Mouse (Mus musculus) intestine, embryonic 16.5 days (tissue): Measurements from ENCODE around the gene Arhgef3. TPM values are rescaled to one million over a fixed set of nuclear protein-coding genes. Genes with fewer than 3 reads are reported as not detected.

Source experiments
- ATAC-seq: fragments of 200-750 bp; cut with Nextera tagmentation; 2 replicates; pipeline ENCODE4 v1.8.0; 2017; ENCODE audit warnings: moderate TSS enrichment, moderate library complexity
- H3K27ac ChIP-seq: fragments of 300-500 bp; sonication (generic); 2 replicates; pipeline ENCODE4 v1.5.1; 2014; ENCODE audit warnings: mild to moderate bottlenecking, low read length
- H3K27me3 ChIP-seq: fragments of 300-500 bp; sonication (generic); replicated peaks from 2 replicates; pipeline ENCODE4 v1.6.1; 2014; ENCODE audit warnings: low read length, control low read depth, mixed read lengths; ENCODE audit not compliant: control insufficient read depth, insufficient read depth
- H3K36me3 ChIP-seq: fragments of 300-500 bp; sonication (generic); 2 replicates; pipeline ENCODE4 v1.6.1; 2014; ENCODE audit warnings: low read length, control low read depth; ENCODE audit not compliant: control insufficient read depth, insufficient read depth
- H3K4me1 ChIP-seq: fragments of 300-500 bp; sonication (generic); 2 replicates; pipeline ENCODE4 v1.6.1; 2014; ENCODE audit warnings: low read length, control low read depth, mixed read lengths; ENCODE audit not compliant: control insufficient read depth, insufficient read depth
- H3K4me2 ChIP-seq: fragments of 300-500 bp; sonication (generic); 2 replicates; pipeline ENCODE4 v1.6.1; 2014; ENCODE audit warnings: low read depth, low read length, control low read depth
- H3K4me3 ChIP-seq: fragments of 300-500 bp; sonication (generic); 2 replicates; pipeline ENCODE4 v1.5.1; 2014; ENCODE audit warnings: mild to moderate bottlenecking, low read length
- H3K9ac ChIP-seq: fragments of 300-500 bp; sonication (generic); 2 replicates; pipeline ENCODE4 v1.6.1; 2014; ENCODE audit warnings: low read depth, low read length
- H3K9me3 ChIP-seq: fragments of 300-500 bp; sonication (generic); 2 replicates; pipeline ENCODE4 v1.6.1; 2016; ENCODE audit warnings: low read length, control low read depth; ENCODE audit not compliant: control insufficient read depth
- WGBS: fragments of 180-500 bp; shearing (Covaris S2); extraction: QIAGEN DNeasy Blood & Tissue Kit; methylation state at CpG from one replicate; pipeline ENCODE4 v1.1.7; 2014; 5-methylcytosine and 5-hydroxymethylcytosine counted together
- polyA plus RNA-seq: library from polyadenylated mRNA; unstranded; fragments of >200 nt; fragmentation: Nextera tagmentation; extraction: Ambion mirVana; gene quantifications from 2 replicates; pipeline ENCODE4 v1.2.1, GENCODE M21; 2015

Arhgef3 gene
- polyA plus RNA-seq, 1 experiment from 2014 or later, result 12.0 TPM

GRCm38 (mm10) chr14:27167177-27167576 lies 52.5 kb downstream of the Arhgef3 start:
- WGBS, result 53% methylated on average over 4 of the region's 4 CpGs
- Histone ChIP-seq H3K4me2 (no peak overlapping the region), H3K36me3 (no peaks in the 10 kb centered on the region), H3K27me3 (no peaks in the 10 kb centered on the region), H3K4me3 (no peak overlapping the region), H3K9me3 (no peaks in the 10 kb centered on the region), H3K9ac (no peak overlapping the region), H3K27ac (0 out of 2 replicates have a peak overlapping the region, but pooled peaks have one; percentile 27), H3K4me1 (peaks cover 6% of the 10 kb centered on the region; the same call in 1 of the 2 replicates)
- ATAC-seq, result peak; percentile 35; the same call in 1 of the 2 replicates

DNA sequence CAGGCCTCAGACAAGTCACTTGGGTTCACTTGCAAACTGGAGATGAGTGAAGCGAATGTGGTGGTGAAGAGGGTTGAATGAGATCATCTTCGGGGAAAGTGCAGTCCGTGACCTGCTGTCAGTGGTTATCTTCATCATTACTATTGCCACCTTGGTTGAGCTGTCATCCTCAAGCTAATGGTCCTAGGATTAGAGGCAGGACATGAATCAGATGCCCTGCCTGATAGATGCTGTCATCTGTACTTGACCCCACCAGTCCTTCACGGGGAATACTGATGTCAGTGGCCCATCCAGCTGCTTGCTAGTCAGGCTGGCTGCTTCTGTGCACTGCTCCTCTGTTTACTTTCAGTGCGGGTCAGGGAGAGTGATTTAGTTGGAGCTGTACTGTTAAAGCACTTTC lies 53.7 kb downstream of the Arhgef3 start:
- no peaks in the 10 kb centered on the region for H3K27me3 ChIP-seq
- no peaks in the 10 kb centered on the region for H3K36me3 ChIP-seq
- H3K4me2 ChIP-seq, result no peak overlapping the region
- peaks cover 10% of the 10 kb centered on the region for H3K4me1 ChIP-seq
- no peak overlapping the region for H3K27ac ChIP-seq
- no peak overlapping the region for H3K9ac ChIP-seq
- H3K4me3 ChIP-seq, result no peak overlapping the region
- ATAC-seq, result no peak
- WGBS, result 50% methylated on average over 5 of the region's 5 CpGs
- H3K9me3 ChIP-seq, result no peaks in the 10 kb centered on the region

GRCm38 (mm10) chr14:27169287-27169686 lies 54.6 kb downstream of the Arhgef3 start:
- no peak for ATAC-seq
- no peak overlapping the region for H3K4me3 ChIP-seq
- H3K9ac ChIP-seq, result no peak overlapping the region
- no peaks in the 10 kb centered on the region for H3K36me3 ChIP-seq
- H3K4me1 ChIP-seq, result peaks cover 15% of the 10 kb centered on the region
- H3K9me3 ChIP-seq, result no peaks in the 10 kb centered on the region
- no peak overlapping the region for H3K4me2 ChIP-seq
- no peaks in the 10 kb centered on the region for H3K27me3 ChIP-seq
- WGBS, result 89% methylated on average over 4 of the region's 4 CpGs
- H3K27ac ChIP-seq, result no peak overlapping the region

GRCm38 (mm10) chr14:27170421-27170820 lies 55.7 kb downstream of the Arhgef3 start:
- no peak overlapping the region for H3K9ac ChIP-seq
- H3K27me3 ChIP-seq, result no peaks in the 10 kb centered on the region
- H3K27ac ChIP-seq, result no peak overlapping the region
- H3K4me3 ChIP-seq, result no peak overlapping the region
- H3K4me1 ChIP-seq, result peaks cover 22% of the 10 kb centered on the region
- no peaks in the 10 kb centered on the region for H3K36me3 ChIP-seq
- no peak for ATAC-seq
- no peaks in the 10 kb centered on the region for H3K9me3 ChIP-seq
- H3K4me2 ChIP-seq, result no peak overlapping the region
- WGBS, result 91% methylated on average over 2 of the region's 2 CpGs

- Histone ChIP-seq H3K9ac (no peak overlapping the region), H3K4me3 (no peak overlapping the region), H3K9me3 (no peaks in the 10 kb centered on the region), H3K4me2 (no peak overlapping the region), H3K27me3 (no peaks in the 10 kb centered on the region), H3K27ac (peak overlapping the region; percentile 11; the same call in 1 of the 2 replicates), H3K36me3 (no peaks in the 10 kb centered on the region), H3K4me1 (peaks cover 22% of the 10 kb centered on the region)
- ATAC-seq, result peak; percentile 45; the same call in 1 of the 2 replicates
- WGBS, result 45% methylated on average over 14 of the region's 14 CpGs
Observed at GRCm38 (mm10) chr14:27171175-27171830, 56.6 kb downstream of the Arhgef3 start.

DNA sequence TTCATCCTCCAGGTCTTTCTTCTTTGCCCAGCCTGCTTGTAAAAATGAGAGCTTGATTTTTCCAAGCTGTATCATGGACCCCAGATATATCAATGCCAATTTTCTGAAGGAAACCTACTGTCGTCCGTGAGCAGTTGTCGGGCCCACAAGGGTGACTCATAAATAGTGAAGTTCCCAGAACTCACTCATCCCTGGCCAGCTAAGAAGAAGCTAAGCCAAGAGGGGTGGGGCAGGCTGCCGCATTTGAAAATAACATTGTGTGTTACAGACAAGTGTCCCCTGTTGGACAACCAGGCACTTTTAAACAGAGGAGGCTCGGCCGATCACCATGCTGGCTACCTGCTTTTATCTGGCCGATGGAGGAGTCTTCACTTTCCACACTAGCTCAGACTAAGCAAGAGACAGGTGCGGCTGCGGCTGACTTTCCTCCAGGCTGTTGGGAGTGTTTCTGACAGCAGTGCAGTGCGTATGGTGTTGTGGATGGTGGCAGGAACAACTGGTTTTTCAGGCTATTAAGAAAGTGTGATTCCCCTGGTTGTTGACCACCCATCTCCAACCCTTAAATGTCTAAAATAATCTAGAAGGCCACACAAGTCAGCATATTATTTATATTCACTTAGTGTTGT lies 58.6 kb downstream of the Arhgef3 start:
- Histone ChIP-seq H3K27me3 (no peaks in the 10 kb centered on the region), H3K36me3 (no peaks in the 10 kb centered on the region), H3K4me2 (no peak overlapping the region), H3K4me1 (peaks cover 22% of the 10 kb centered on the region), H3K27ac (no peak overlapping the region), H3K4me3 (no peak overlapping the region), H3K9me3 (no peaks in the 10 kb centered on the region), H3K9ac (no peak overlapping the region)
- no peak for ATAC-seq
- WGBS, result 72% methylated on average over 10 of the region's 10 CpGs

GRCm38 (mm10) chr14:27174188-27174786 lies 59.6 kb downstream of the Arhgef3 start:
- no peak for ATAC-seq
- no peak overlapping the region for H3K9ac ChIP-seq
- H3K4me2 ChIP-seq, result no peak overlapping the region
- no peaks in the 10 kb centered on the region for H3K27me3 ChIP-seq
- no peak overlapping the region for H3K4me3 ChIP-seq
- H3K36me3 ChIP-seq, result no peaks in the 10 kb centered on the region
- 52% methylated on average over 4 of the region's 6 CpGs for WGBS
- no peak overlapping the region for H3K27ac ChIP-seq
- H3K4me1 ChIP-seq, result peaks cover 27% of the 10 kb centered on the region
- no peaks in the 10 kb centered on the region for H3K9me3 ChIP-seq

DNA sequence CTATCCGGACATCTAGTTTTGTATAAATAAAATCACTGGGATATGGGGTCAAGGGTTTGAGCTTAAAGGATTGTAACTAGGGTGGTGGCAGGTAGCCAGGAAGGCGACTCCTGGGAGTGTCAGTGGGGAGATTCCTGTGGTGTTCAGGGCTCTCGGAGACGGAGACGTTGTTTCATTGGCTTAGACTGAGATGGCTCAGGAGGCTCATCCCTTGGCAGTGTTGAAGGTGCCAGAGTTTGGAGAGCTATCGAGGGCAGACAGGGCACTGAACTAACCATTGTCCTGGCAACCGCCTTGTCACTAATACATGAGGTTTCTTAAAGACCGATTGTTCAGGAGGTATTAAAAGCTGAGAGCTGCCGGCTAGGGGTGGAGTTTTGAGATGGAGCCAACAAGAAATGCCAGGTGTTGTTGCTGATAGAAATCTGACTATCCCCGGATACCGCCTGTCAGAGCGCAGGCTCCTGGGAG lies 60.2 kb downstream of the Arhgef3 start:
- Histone ChIP-seq H3K36me3 (no peaks in the 10 kb centered on the region), H3K9ac (no peak overlapping the region), H3K4me2 (no peak overlapping the region), H3K27ac (no peak overlapping the region), H3K4me1 (peaks cover 27% of the 10 kb centered on the region), H3K27me3 (no peaks in the 10 kb centered on the region), H3K4me3 (no peak overlapping the region), H3K9me3 (no peaks in the 10 kb centered on the region)
- ATAC-seq, result no peak
- WGBS, result 51% methylated on average over 12 of the region's 12 CpGs

- Histone ChIP-seq H3K36me3 (no peaks in the 10 kb centered on the region), H3K4me3 (no peak overlapping the region), H3K4me2 (no peak overlapping the region), H3K9me3 (no peaks in the 10 kb centered on the region), H3K4me1 (peaks cover 27% of the 10 kb centered on the region), H3K27ac (no peak overlapping the region), H3K9ac (no peak overlapping the region), H3K27me3 (no peaks in the 10 kb centered on the region)
- ATAC-seq, result no peak
- WGBS, result 80% methylated on average over 11 of the region's 11 CpGs
Observed at GRCm38 (mm10) chr14:27175343-27175742, 60.6 kb downstream of the Arhgef3 start.
